Mouse (Mus musculus) ES-Bruce4 (cell line): ENCODE results near the gene Palmd. TPM values are rescaled to one million over a fixed set of nuclear protein-coding genes. Genes with fewer than 3 reads are reported as not detected.

ENCODE experiments used
- H3K27ac ChIP-seq: 2 replicates; pipeline ENCODE4 v1.5.1; 2012; ENCODE audit warnings: low read length, inconsistent platforms; ENCODE audit not compliant: insufficient read depth
- H3K27me3 ChIP-seq: 2 replicates; pipeline ENCODE4 v1.6.1; 2012; ENCODE audit warnings: mild to moderate bottlenecking, low read length, inconsistent platforms; ENCODE audit not compliant: control insufficient read depth, poor library complexity, insufficient read depth, severe bottlenecking
- H3K36me3 ChIP-seq: 2 replicates; pipeline ENCODE4 v1.6.1; 2012; ENCODE audit warnings: inconsistent platforms, mild to moderate bottlenecking, low read length, moderate library complexity; ENCODE audit not compliant: control insufficient read depth, poor library complexity, insufficient read depth, severe bottlenecking
- H3K4me1 ChIP-seq: one replicate; pipeline ENCODE4 v1.8.1; 2011; ENCODE audit warnings: low read length; ENCODE audit not compliant: control insufficient read depth, insufficient read depth
- H3K4me3 ChIP-seq: 2 replicates; pipeline ENCODE4 v1.5.1; 2011; ENCODE audit warnings: low read depth, mild to moderate bottlenecking, low read length
- H3K9ac ChIP-seq: 2 replicates; pipeline ENCODE4 v1.6.1; 2012; ENCODE audit warnings: low read depth, mild to moderate bottlenecking, inconsistent platforms; ENCODE audit not compliant: poor library complexity, severe bottlenecking
- H3K9me3 ChIP-seq: replicated peaks from 2 replicates; pipeline ENCODE4 v1.6.1; 2012; ENCODE audit warnings: mild to moderate bottlenecking, low read length, inconsistent platforms; ENCODE audit not compliant: control insufficient read depth, poor library complexity, insufficient read depth, severe bottlenecking
- CTCF ChIP-seq: IDR thresholded peaks from one replicate; pipeline ENCODE4 v1.8.1; 2011; ENCODE audit warnings: low read depth, low read length
- EP300 ChIP-seq: IDR thresholded peaks from 2 replicates; pipeline ENCODE4 v1.6.1; 2011; ENCODE audit warnings: low read depth, low read length; ENCODE audit not compliant: insufficient read depth
- POLR2A ChIP-seq: IDR thresholded peaks from one replicate; pipeline ENCODE4 v1.8.1; 2011; ENCODE audit warnings: low read length; ENCODE audit not compliant: insufficient read depth
- polyA plus RNA-seq: library from polyadenylated mRNA; stranded (reverse); fragments of >200 nt; gene quantifications from 2 replicates; pipeline ENCODE4 v1.2.4, GENCODE M21; 2011; ENCODE audit warnings: low read depth; ENCODE audit not compliant: missing spikeins, insufficient read depth, insufficient read length

Gene Palmd
- polyA plus RNA-seq, 1 experiment: not detected

GRCm38 (mm10) chr3:116889358-116889757, 79.4 kb downstream of the Palmd start:
- no peaks in the 10 kb centered on the region for H3K9me3 ChIP-seq
- H3K27ac ChIP-seq: no peak overlapping the region
- H3K4me3 ChIP-seq: no peak overlapping the region
- no peak overlapping the region for H3K9ac ChIP-seq
- no peaks in the 10 kb centered on the region for H3K27me3 ChIP-seq
- H3K4me1 ChIP-seq: no peaks in the 10 kb centered on the region
- peaks cover 46% of the 10 kb centered on the region for H3K36me3 ChIP-seq
- TF ChIP-seq POLR2A (no peak), CTCF (no peak), EP300 (no peak)

- H3K36me3 ChIP-seq: peaks cover 63% of the 10 kb centered on the region
- no peaks in the 10 kb centered on the region for H3K27me3 ChIP-seq
- no peak overlapping the region for H3K4me3 ChIP-seq
- H3K4me1 ChIP-seq: no peaks in the 10 kb centered on the region
- H3K9me3 ChIP-seq: no peaks in the 10 kb centered on the region
- H3K9ac ChIP-seq: no peak overlapping the region
- no peak for TF ChIP-seq POLR2A
- TF ChIP-seq EP300: no peak
- TF ChIP-seq CTCF: no peak
- H3K27ac ChIP-seq: no peak overlapping the region
Measured at GRCm38 (mm10) chr3:116884941-116885340, 83.8 kb downstream of the Palmd start.

GRCm38 (mm10) chr3:116882221-116882960, 86.4 kb downstream of the Palmd start:
- no peak overlapping the region for H3K9ac ChIP-seq
- no peaks in the 10 kb centered on the region for H3K9me3 ChIP-seq
- no peaks in the 10 kb centered on the region for H3K4me1 ChIP-seq
- no peak overlapping the region for H3K27ac ChIP-seq
- no peak overlapping the region for H3K4me3 ChIP-seq
- TF ChIP-seq EP300: no peak
- TF ChIP-seq CTCF: no peak
- no peak for TF ChIP-seq POLR2A
- H3K36me3 ChIP-seq: peaks cover 67% of the 10 kb centered on the region
- H3K27me3 ChIP-seq: no peaks in the 10 kb centered on the region

- Histone ChIP-seq H3K4me1 (no peaks in the 10 kb centered on the region), H3K27ac (no peak overlapping the region), H3K9me3 (no peaks in the 10 kb centered on the region), H3K36me3 (peaks cover 30% of the 10 kb centered on the region), H3K9ac (no peak overlapping the region), H3K27me3 (no peaks in the 10 kb centered on the region), H3K4me3 (no peak overlapping the region)
- no peak for TF ChIP-seq POLR2A
- TF ChIP-seq EP300: no peak
- no peak for TF ChIP-seq CTCF
Measured at GRCm38 (mm10) chr3:116870372-116870771, 98.4 kb downstream of the Palmd start.

Other genes starting within 250 kb of the Palmd start
- 15.2 and 15.8 TPM in 2 replicates for gene Agl, start 160.8 kb downstream of the Palmd start, polyA plus RNA-seq
- gene Frrs1, start 109.5 kb downstream of the Palmd start, polyA plus RNA-seq: 60.3 and 65.0 TPM in 2 replicates
- not detected in 2 replicates for gene 4930455H04Rik, start 720 bp downstream of the Palmd start, polyA plus RNA-seq